Mouse (Mus musculus) layer of hippocampus, adult 9-10 months (tissue): ENCODE data around the gene Adcy6.

Experiments
- DNase-seq: peaks from one replicate; pipeline ENCODE4 v3.0.0; 2022; ENCODE audit warnings: low spot score

Adcy6 gene

GRCm38 (mm10) chr15:98567278-98568134 is 42.4 kb downstream of the Adcy6 start:
- peak; percentile 98 for DNase-seq

GRCm38 (mm10) chr15:98566973-98567277 is 43.0 kb downstream of the Adcy6 start:
- no peak for DNase-seq

GRCm38 (mm10) chr15:98557186-98557585 is 52.7 kb downstream of the Adcy6 start:
- no peak for DNase-seq

- no peak for DNase-seq
Observed at GRCm38 (mm10) chr15:98555881-98556280, 54.0 kb downstream of the Adcy6 start.

GRCm38 (mm10) chr15:98552758-98553157 is 57.1 kb downstream of the Adcy6 start:
- DNase-seq = no peak

GRCm38 (mm10) chr15:98546843-98547242 is 63.0 kb downstream of the Adcy6 start:
- DNase-seq = no peak

- no peak for DNase-seq
Observed at GRCm38 (mm10) chr15:98545151-98545550, 64.7 kb downstream of the Adcy6 start.

GRCm38 (mm10) chr15:98543341-98543740 is 66.5 kb downstream of the Adcy6 start:
- DNase-seq = no peak

GRCm38 (mm10) chr15:98541064-98541463 is 68.8 kb downstream of the Adcy6 start:
- no peak for DNase-seq
